Comparison of ENCODE assay signal across 13 mouse cellular contexts in genomic region chr10:80760596-80761524, GRCm38 (mm10). TPM values are rescaled to one million over a fixed set of nuclear protein-coding genes. Genes with fewer than 3 reads are reported as not detected.
DNase-seq lines count a peak whose midpoint lies in the region; ATAC-seq lines count a peak whose summit lies in the region.
"Had no signal": no experiment of that assay in that cellular context is flagged by ENCODE, and none has a peak within 500 bp of the region (broad histone marks: within the 10 kb centered on the region; RNA-seq: fewer than 3 reads in every experiment).

No protein-coding gene starts in this region.

- H3K9me3 ChIP-seq in embryonic facial prominence, embryonic 13.5 days = no peaks in the 10 kb centered on the region
- H3K9me3 ChIP-seq in embryonic facial prominence, embryonic 10.5 days = no peaks in the 10 kb centered on the region
- H3K9me3 ChIP-seq in hindbrain, embryonic 13.5 days = no peaks in the 10 kb centered on the region
- no peaks in the 10 kb centered on the region for H3K9me3 ChIP-seq in hindbrain, embryonic 16.5 days (ENCODE audit: control insufficient read depth, low read length)
- no peaks in the 10 kb centered on the region for H3K9me3 ChIP-seq in kidney, embryonic 14.5 days (ENCODE audit: control insufficient read depth, low read length)
- H3K9me3 ChIP-seq: stomach, embryonic 15.5 days had no signal

- no peak overlapping the region for H3K4me2 ChIP-seq in embryonic facial prominence, embryonic 13.5 days
- H3K4me2 ChIP-seq in hindbrain, embryonic 13.5 days = no peak overlapping the region
- H3K4me2 ChIP-seq in hindbrain, embryonic 16.5 days (ENCODE audit: low read length) = no peak overlapping the region
- no peak overlapping the region for H3K4me2 ChIP-seq in kidney, embryonic 14.5 days (replicated peaks; ENCODE audit: low read depth, low read length)
- H3K4me2 ChIP-seq: stomach, embryonic 15.5 days had no signal

- no peak overlapping the region for H3K27ac ChIP-seq in embryonic facial prominence, embryonic 13.5 days
- H3K27ac ChIP-seq in embryonic facial prominence, embryonic 10.5 days (replicated peaks) = no peak overlapping the region
- H3K27ac ChIP-seq in hindbrain, embryonic 13.5 days = no peak overlapping the region
- H3K27ac ChIP-seq in hindbrain, embryonic 16.5 days (ENCODE audit: low read depth, low read length) = no peak overlapping the region
- H3K27ac ChIP-seq in kidney, embryonic 14.5 days (ENCODE audit: low read depth, low read length) = no peak overlapping the region
- H3K27ac ChIP-seq: macrophage; stomach, embryonic 15.5 days had no signal

- H3K36me3 ChIP-seq in embryonic facial prominence, embryonic 13.5 days = peaks cover 19% of the 10 kb centered on the region
- peaks cover 34% of the 10 kb centered on the region for H3K36me3 ChIP-seq in embryonic facial prominence, embryonic 10.5 days (replicated peaks)
- H3K36me3 ChIP-seq in hindbrain, embryonic 13.5 days = peaks cover 10% of the 10 kb centered on the region
- no peaks in the 10 kb centered on the region for H3K36me3 ChIP-seq in hindbrain, embryonic 16.5 days (ENCODE audit: control insufficient read depth, insufficient read depth, low read length)
- H3K36me3 ChIP-seq in kidney, embryonic 14.5 days (ENCODE audit: control insufficient read depth, insufficient read depth, low read length) = peaks cover 6% of the 10 kb centered on the region; the same call in 1 of the 2 replicates
- H3K36me3 ChIP-seq: stomach, embryonic 15.5 days had no signal

- H3K4me1 ChIP-seq in embryonic facial prominence, embryonic 13.5 days = peaks cover 37% of the 10 kb centered on the region
- peaks cover 55% of the 10 kb centered on the region for H3K4me1 ChIP-seq in embryonic facial prominence, embryonic 10.5 days
- H3K4me1 ChIP-seq in hindbrain, embryonic 13.5 days (replicated peaks) = peaks cover 66% of the 10 kb centered on the region
- peaks cover 30% of the 10 kb centered on the region for H3K4me1 ChIP-seq in hindbrain, embryonic 16.5 days (ENCODE audit: control insufficient read depth, insufficient read depth, low read depth, low read length)
- H3K4me1 ChIP-seq in kidney, embryonic 14.5 days (ENCODE audit: control insufficient read depth, insufficient read depth, low read length) = peaks cover 24% of the 10 kb centered on the region

- no peaks in the 10 kb centered on the region for H3K27me3 ChIP-seq in embryonic facial prominence, embryonic 13.5 days
- H3K27me3 ChIP-seq in embryonic facial prominence, embryonic 10.5 days (replicated peaks; ENCODE audit: low read depth, poor library complexity, severe bottlenecking) = no peaks in the 10 kb centered on the region
- no peaks in the 10 kb centered on the region for H3K27me3 ChIP-seq in hindbrain, embryonic 13.5 days
- no peaks in the 10 kb centered on the region for H3K27me3 ChIP-seq in hindbrain, embryonic 16.5 days (replicated peaks; ENCODE audit: control insufficient read depth, insufficient read depth, low read length)
- no peaks in the 10 kb centered on the region for H3K27me3 ChIP-seq in kidney, embryonic 14.5 days (ENCODE audit: control insufficient read depth, insufficient read depth, low read length)
- H3K27me3 ChIP-seq: stomach, embryonic 15.5 days had no signal

- no peak overlapping the region for H3K4me3 ChIP-seq in embryonic facial prominence, embryonic 13.5 days
- H3K4me3 ChIP-seq in embryonic facial prominence, embryonic 10.5 days = no peak overlapping the region
- no peak overlapping the region for H3K4me3 ChIP-seq in hindbrain, embryonic 13.5 days
- no peak overlapping the region for H3K4me3 ChIP-seq in hindbrain, embryonic 16.5 days (ENCODE audit: low read length)
- H3K4me3 ChIP-seq in kidney, embryonic 14.5 days (ENCODE audit: low read length) = no peak overlapping the region
- H3K4me3 ChIP-seq: stomach, embryonic 15.5 days had no signal

- WGBS in embryonic facial prominence, embryonic 13.5 days = 87% methylated on average over 4 of the region's 4 CpGs
- WGBS in embryonic facial prominence, embryonic 10.5 days = 83% methylated on average over 4 of the region's 4 CpGs
- 88% methylated on average over 4 of the region's 4 CpGs for WGBS in hindbrain, embryonic 13.5 days
- WGBS in hindbrain, embryonic 16.5 days = 93% methylated on average over 4 of the region's 4 CpGs
- WGBS in kidney, embryonic 14.5 days = 76% methylated on average over 4 of the region's 4 CpGs

- no peak for ATAC-seq in embryonic facial prominence, embryonic 13.5 days (ENCODE audit: insufficient number of reproducible peaks, insufficient read depth, low FRiP score, low TSS enrichment, low read depth)
- ATAC-seq in hindbrain, embryonic 13.5 days (ENCODE audit: low FRiP score) = no peak
- ATAC-seq in hindbrain, embryonic 16.5 days = no peak
- ATAC-seq in kidney, embryonic 14.5 days (ENCODE audit: low FRiP score, low TSS enrichment) = no peak
- ATAC-seq: forebrain, embryonic 16.5 days; inflammation-experienced regulatory T-cells, adult 6 months; liver, postnatal 0 days had no signal

- 0 out of 2 replicates have a peak overlapping the region, but pooled peaks have one; percentile 3 for H3K9ac ChIP-seq in embryonic facial prominence, embryonic 13.5 days
- H3K9ac ChIP-seq in hindbrain, embryonic 13.5 days = 0 out of 2 replicates have a peak overlapping the region, but pooled peaks have one; percentile 19
- no peak overlapping the region for H3K9ac ChIP-seq in hindbrain, embryonic 16.5 days (ENCODE audit: low read depth, low read length)
- 0 out of 2 replicates have a peak overlapping the region, but pooled peaks have one; percentile 28 for H3K9ac ChIP-seq in kidney, embryonic 14.5 days (ENCODE audit: low read depth, low read length)
- H3K9ac ChIP-seq: stomach, embryonic 15.5 days had no signal

- DNase-seq in embryonic facial prominence, embryonic 10.5 days (ENCODE audit: low spot score) = no peak
- DNase-seq in adrenal gland, postnatal 25 days = peak; percentile 50
- no peak for DNase-seq in thymus, postnatal 36 days
- no peak for DNase-seq in left cerebral cortex, adult 11 months (ENCODE audit: low spot score)
- DNase-seq: liver, postnatal 0 days had no signal

RNA-seq across cellular contexts. Expression of gene Dot1l, which starts 5.9 kb away (rescaled TPM):
- polyA plus RNA-seq in embryonic facial prominence, embryonic 13.5 days (2015; fragmentation: Nextera tagmentation; extraction: Ambion mirVana) = 17.9 and 18.5 TPM in 2 replicates
- 23.5 and 25.0 TPM in 2 replicates for polyA plus RNA-seq in embryonic facial prominence, embryonic 10.5 days (2016; fragmentation: Nextera tagmentation; extraction: Ambion mirVana)
- polyA plus RNA-seq in hindbrain, embryonic 13.5 days (2015; fragmentation: Nextera tagmentation; extraction: Ambion mirVana) = 18.9 and 19.4 TPM in 2 replicates
- polyA plus RNA-seq in hindbrain, embryonic 16.5 days (2015; fragmentation: Nextera tagmentation; extraction: Ambion mirVana) = 13.2 and 16.9 TPM in 2 replicates
- 97.3 and 102 TPM in 2 replicates for total RNA-seq in adrenal gland, postnatal 25 days (2021)
- polyA plus RNA-seq in kidney, embryonic 14.5 days (2014; fragmentation: Nextera tagmentation; extraction: Ambion mirVana) = 21.9 and 29.2 TPM in 2 replicates

RNA-seq across cellular contexts. Expression of gene Ap3d1, which starts 18.8 kb away (rescaled TPM):
- 73.3 and 73.5 TPM in 2 replicates for polyA plus RNA-seq in embryonic facial prominence, embryonic 13.5 days (2015; fragmentation: Nextera tagmentation; extraction: Ambion mirVana)
- 60.5 and 61.5 TPM in 2 replicates for polyA plus RNA-seq in embryonic facial prominence, embryonic 10.5 days (2016; fragmentation: Nextera tagmentation; extraction: Ambion mirVana)
- 100 and 101 TPM in 2 replicates for polyA plus RNA-seq in hindbrain, embryonic 13.5 days (2015; fragmentation: Nextera tagmentation; extraction: Ambion mirVana)
- polyA plus RNA-seq in hindbrain, embryonic 16.5 days (2015; fragmentation: Nextera tagmentation; extraction: Ambion mirVana) = 102 and 105 TPM in 2 replicates
- 94.4 and 102 TPM in 2 replicates for total RNA-seq in adrenal gland, postnatal 25 days (2021)
- 70.8 and 80.6 TPM in 2 replicates for polyA plus RNA-seq in kidney, embryonic 14.5 days (2014; fragmentation: Nextera tagmentation; extraction: Ambion mirVana)

RNA-seq across cellular contexts. Expression of gene Sf3a2, which starts 37.1 kb away (rescaled TPM):
- polyA plus RNA-seq in embryonic facial prominence, embryonic 13.5 days (2015; fragmentation: Nextera tagmentation; extraction: Ambion mirVana) = 75.6 and 78.9 TPM in 2 replicates
- 114 and 127 TPM in 2 replicates for polyA plus RNA-seq in embryonic facial prominence, embryonic 10.5 days (2016; fragmentation: Nextera tagmentation; extraction: Ambion mirVana)
- 55.9 and 61.6 TPM in 2 replicates for polyA plus RNA-seq in hindbrain, embryonic 13.5 days (2015; fragmentation: Nextera tagmentation; extraction: Ambion mirVana)
- polyA plus RNA-seq in hindbrain, embryonic 16.5 days (2015; fragmentation: Nextera tagmentation; extraction: Ambion mirVana) = 44.7 and 59.9 TPM in 2 replicates
- total RNA-seq in adrenal gland, postnatal 25 days (2021) = 56.7 and 60.1 TPM in 2 replicates
- polyA plus RNA-seq in kidney, embryonic 14.5 days (2014; fragmentation: Nextera tagmentation; extraction: Ambion mirVana) = 101 and 102 TPM in 2 replicates

RNA-seq across cellular contexts. Expression of gene Plekhj1, which starts 37.6 kb away (rescaled TPM):
- polyA plus RNA-seq in embryonic facial prominence, embryonic 13.5 days (2015; fragmentation: Nextera tagmentation; extraction: Ambion mirVana) = 118 and 125 TPM in 2 replicates
- 181 and 184 TPM in 2 replicates for polyA plus RNA-seq in embryonic facial prominence, embryonic 10.5 days (2016; fragmentation: Nextera tagmentation; extraction: Ambion mirVana)
- polyA plus RNA-seq in hindbrain, embryonic 13.5 days (2015; fragmentation: Nextera tagmentation; extraction: Ambion mirVana) = 128 and 132 TPM in 2 replicates
- 129 and 140 TPM in 2 replicates for polyA plus RNA-seq in hindbrain, embryonic 16.5 days (2015; fragmentation: Nextera tagmentation; extraction: Ambion mirVana)
- 114 and 132 TPM in 2 replicates for total RNA-seq in adrenal gland, postnatal 25 days (2021)
- 121 and 126 TPM in 2 replicates for polyA plus RNA-seq in kidney, embryonic 14.5 days (2014; fragmentation: Nextera tagmentation; extraction: Ambion mirVana)

RNA-seq across cellular contexts. Expression of gene Amh, which starts 44.2 kb away (rescaled TPM):
- not detected in 2 replicates for polyA plus RNA-seq in embryonic facial prominence, embryonic 13.5 days (2015; fragmentation: Nextera tagmentation; extraction: Ambion mirVana)
- polyA plus RNA-seq in embryonic facial prominence, embryonic 10.5 days (2016; fragmentation: Nextera tagmentation; extraction: Ambion mirVana) = 0.11 and 0.17 TPM in 2 replicates
- 0.22 TPM in 1 of 2 replicates, not detected in the other for polyA plus RNA-seq in hindbrain, embryonic 13.5 days (2015; fragmentation: Nextera tagmentation; extraction: Ambion mirVana)
- not detected in 2 replicates for polyA plus RNA-seq in hindbrain, embryonic 16.5 days (2015; fragmentation: Nextera tagmentation; extraction: Ambion mirVana)
- 0.79 and 0.90 TPM in 2 replicates for total RNA-seq in adrenal gland, postnatal 25 days (2021)
- polyA plus RNA-seq in kidney, embryonic 14.5 days (2014; fragmentation: Nextera tagmentation; extraction: Ambion mirVana) = not detected in 2 replicates
- polyA plus RNA-seq: forebrain, embryonic 16.5 days; inflammation-experienced regulatory T-cells, adult 6 months; macrophage; stomach, embryonic 15.5 days had no signal
